Mouse (Mus musculus): Measurements from ENCODE around the gene Slc38a9. TPM values are rescaled to one million over a fixed set of nuclear protein-coding genes. Genes with fewer than 3 reads are reported as not detected.

Slc38a9 gene
- polyA plus RNA-seq, 1 experiment from 2014 or later, result 12.3 TPM

DNA sequence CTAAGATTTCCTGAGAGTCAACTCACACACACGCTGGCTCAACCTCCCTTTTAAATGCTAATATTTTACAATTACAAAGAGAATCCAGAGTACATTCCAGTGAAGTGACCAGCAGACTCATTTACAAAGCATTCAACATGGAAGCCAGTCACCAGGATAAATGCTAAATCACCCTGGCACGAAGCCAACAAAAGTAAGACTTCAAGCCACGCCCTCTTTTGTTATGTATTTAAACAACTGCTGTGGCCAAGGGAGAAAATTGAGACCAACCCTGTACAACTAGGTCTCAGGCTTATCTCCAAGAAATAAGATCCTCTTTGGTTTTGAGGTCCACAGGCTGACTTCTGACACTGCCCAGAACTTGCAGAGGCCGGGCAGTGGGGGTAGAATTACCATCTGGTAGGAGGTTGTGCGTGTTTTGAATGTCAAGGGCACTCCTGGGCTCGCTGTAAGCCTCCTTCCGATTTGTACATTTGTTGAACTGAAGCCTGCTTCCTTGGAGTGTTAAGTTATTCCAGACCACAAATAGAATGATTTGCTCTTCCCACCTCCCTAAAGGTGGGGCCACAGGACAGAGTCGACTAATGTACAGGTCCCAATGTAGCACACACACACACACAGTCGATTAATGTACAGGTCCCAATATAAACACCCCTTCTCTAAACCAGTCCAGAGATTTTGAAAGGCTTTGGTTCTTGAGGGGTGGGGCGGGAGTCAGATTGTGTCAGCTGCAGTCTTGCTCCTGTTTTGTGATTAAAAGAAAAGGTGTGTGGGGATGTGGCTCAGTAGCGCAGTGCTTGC, 110.2 kb downstream of the Slc38a9 start:
- peaks cover 12% of the 10 kb centered on the region for H3K4me1 ChIP-seq
- no peak overlapping the region for H3K27ac ChIP-seq
- WGBS, result 51% methylated on average over 11 of the region's 11 CpGs
- H3K9me3 ChIP-seq, result peaks cover 25% of the 10 kb centered on the region
- no peak for DNase-seq (ENCODE audit: extremely low spot score, low spot score)
- no peak overlapping the region for H3K4me3 ChIP-seq
- H3K36me3 ChIP-seq (replicated peaks), result no peaks in the 10 kb centered on the region
- H3K27me3 ChIP-seq (ENCODE audit: poor library complexity, severe bottlenecking), result no peaks in the 10 kb centered on the region

DNA sequence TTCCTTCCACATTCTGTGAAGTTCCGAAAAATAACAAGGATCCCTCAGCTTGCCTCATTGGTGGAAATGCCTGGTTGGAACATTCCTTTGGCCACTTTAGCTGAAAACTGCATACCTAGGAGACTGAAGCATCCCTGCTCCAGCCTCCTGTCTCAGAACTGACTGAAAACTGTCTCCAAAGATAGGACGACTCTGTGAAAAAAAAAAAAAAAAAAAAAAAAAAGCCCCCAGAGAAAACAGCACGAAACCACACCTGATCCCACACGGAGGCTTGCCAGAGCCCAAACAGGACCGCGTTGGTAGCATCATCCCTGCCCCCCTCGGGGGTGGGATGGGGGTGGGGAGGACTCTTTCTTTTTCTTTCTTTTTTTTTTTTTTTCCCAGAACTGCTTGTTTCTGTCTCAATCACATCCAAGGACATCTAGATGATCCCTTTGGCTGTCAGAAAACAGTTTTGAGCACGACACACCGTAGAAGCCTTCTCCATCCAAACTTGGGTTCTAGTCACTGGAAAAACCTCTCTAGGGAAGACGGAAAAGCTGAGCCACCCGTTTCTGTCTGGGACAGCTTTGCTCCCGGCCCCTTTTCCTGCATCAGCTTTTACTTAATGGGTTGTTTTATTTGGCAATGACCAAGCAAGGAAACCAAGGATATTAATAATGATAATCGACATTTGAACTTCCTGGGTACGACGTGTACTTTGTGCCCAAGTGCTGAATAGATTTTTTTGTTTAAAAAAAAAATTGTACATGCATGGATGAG, 111.1 kb downstream of the Slc38a9 start:
- no peak for DNase-seq (ENCODE audit: extremely low spot score, low spot score)
- 54% methylated on average over 15 of the region's 15 CpGs for WGBS
- H3K27ac ChIP-seq, result no peak overlapping the region

DNA sequence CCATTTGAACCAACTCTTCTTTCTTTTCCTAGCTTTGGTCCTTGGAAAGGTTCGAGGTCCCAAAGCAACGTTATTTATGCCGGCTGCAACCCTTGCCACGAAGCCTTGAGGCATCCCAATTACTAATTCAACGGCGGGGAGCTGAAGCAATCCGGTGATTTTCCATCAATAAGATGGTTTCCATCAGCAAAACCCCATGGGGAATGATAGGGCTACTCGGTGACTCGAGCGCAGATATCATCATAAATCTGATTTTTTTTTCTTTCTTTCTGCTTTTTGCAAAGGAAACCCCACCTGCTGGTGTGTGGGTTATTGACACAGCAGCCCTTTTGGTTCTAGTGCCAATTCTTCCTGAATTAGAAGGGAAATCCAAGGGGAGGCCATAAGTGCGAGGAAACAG, 111.7 kb downstream of the Slc38a9 start:
- Histone ChIP-seq H3K27ac (no peak overlapping the region), H3K27me3 (ENCODE audit: poor library complexity, severe bottlenecking) (no peaks in the 10 kb centered on the region), H3K9me3 (peaks cover 10% of the 10 kb centered on the region), H3K4me1 (peaks cover 12% of the 10 kb centered on the region), H3K36me3 (replicated peaks) (no peaks in the 10 kb centered on the region), H3K4me3 (no peak overlapping the region)
- no peak for DNase-seq (ENCODE audit: extremely low spot score, low spot score)
- WGBS, result 81% methylated on average over 11 of the region's 11 CpGs

More for the DNA sequence above, 111.1 kb downstream of the Slc38a9 start:
- Histone ChIP-seq H3K27me3 (ENCODE audit: poor library complexity, severe bottlenecking) (no peaks in the 10 kb centered on the region), H3K9me3 (peaks cover 16% of the 10 kb centered on the region), H3K36me3 (replicated peaks) (no peaks in the 10 kb centered on the region), H3K4me1 (peaks cover 12% of the 10 kb centered on the region), H3K4me3 (no peak overlapping the region)

DNA sequence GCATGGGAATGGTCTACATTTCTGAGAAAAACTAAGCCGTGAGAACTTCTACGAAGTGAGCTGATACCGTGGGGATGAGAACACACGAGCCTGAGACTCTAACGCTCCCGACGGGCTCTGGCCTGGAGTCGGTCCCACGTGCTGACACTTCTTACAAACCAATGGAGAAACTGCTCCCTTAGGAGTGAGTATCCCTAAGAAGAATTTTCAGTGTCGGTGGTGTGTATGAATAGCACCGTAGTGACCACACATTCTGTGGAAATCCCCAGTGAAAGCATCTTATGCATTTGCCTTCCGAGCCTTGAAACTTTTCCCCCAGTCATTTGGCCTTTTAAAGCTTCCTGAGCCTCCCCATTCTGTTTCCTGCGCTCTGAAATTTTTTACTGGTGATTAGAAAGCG, 112.3 kb downstream of the Slc38a9 start:
- Histone ChIP-seq H3K36me3 (replicated peaks) (no peaks in the 10 kb centered on the region), H3K9me3 (peaks cover 4% of the 10 kb centered on the region), H3K27ac (no peak overlapping the region), H3K27me3 (ENCODE audit: poor library complexity, severe bottlenecking) (no peaks in the 10 kb centered on the region), H3K4me1 (peaks cover 12% of the 10 kb centered on the region), H3K4me3 (no peak overlapping the region)
- 86% methylated on average over 14 of the region's 14 CpGs for WGBS
- no peak for DNase-seq (ENCODE audit: extremely low spot score, low spot score)

DNA sequence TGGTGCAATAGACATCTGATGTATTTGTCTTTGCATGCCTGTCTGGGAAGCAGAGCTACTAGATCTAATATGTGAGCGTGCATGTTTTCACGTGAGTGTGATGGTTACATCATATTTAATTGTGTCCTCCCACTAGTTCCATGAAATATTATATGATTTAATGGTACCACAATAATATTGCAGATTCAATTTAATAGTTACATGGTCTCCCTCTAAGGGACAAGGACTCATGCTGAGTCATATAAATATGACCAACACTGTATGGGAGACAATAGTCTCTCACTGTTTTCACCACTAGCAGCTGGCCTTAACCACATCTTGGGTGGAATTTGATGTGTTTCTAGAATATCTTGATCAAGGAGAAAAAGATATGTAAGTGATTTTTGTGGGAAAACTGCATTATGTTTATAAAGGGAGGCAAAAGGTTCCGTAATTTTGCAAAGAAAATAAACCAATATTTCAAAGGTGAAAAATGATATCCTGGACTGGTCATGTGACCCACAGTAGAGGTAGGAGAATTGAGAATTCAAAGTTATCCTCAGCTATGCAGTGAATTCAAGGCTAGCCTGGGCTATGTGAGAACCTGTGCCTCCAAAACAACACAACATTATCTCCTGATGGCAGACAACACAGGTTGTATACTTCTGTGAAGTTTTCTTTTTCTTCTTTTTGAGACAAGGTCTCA, 113.6 kb downstream of the Slc38a9 start:
- DNase-seq (ENCODE audit: extremely low spot score, low spot score), result no peak
- WGBS, result 92% methylated on average over 3 of the region's 3 CpGs
- H3K9me3 ChIP-seq, result no peaks in the 10 kb centered on the region
- peaks cover 12% of the 10 kb centered on the region for H3K4me1 ChIP-seq
- no peaks in the 10 kb centered on the region for H3K36me3 ChIP-seq (replicated peaks)
- H3K27me3 ChIP-seq (ENCODE audit: poor library complexity, severe bottlenecking), result no peaks in the 10 kb centered on the region
- H3K27ac ChIP-seq, result no peak overlapping the region
- H3K4me3 ChIP-seq, result no peak overlapping the region

DNA sequence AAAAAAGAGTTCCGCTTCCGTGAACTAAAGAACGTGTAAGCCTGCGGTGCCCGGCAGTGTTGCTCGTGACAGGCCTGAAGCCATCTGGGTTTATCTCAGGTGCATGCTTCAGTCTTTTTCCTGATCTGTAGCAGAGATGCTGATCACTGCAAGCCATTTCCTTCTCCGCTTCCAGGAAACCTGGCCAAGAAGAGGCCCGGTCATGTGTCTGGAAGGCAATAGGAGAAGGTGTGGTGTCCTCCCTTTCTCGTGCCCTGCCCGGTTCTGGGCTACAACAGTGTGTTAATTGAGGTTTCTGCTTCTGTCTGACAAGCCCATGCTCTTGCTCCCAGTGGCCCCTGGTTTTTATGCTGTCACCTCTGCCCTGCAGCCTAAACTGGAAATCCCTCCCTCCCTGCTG, 115.3 kb downstream of the Slc38a9 start:
- Histone ChIP-seq H3K36me3 (replicated peaks) (no peaks in the 10 kb centered on the region), H3K9me3 (no peaks in the 10 kb centered on the region), H3K27me3 (ENCODE audit: poor library complexity, severe bottlenecking) (no peaks in the 10 kb centered on the region), H3K4me1 (peaks cover 5% of the 10 kb centered on the region), H3K4me3 (no peak overlapping the region), H3K27ac (no peak overlapping the region)
- DNase-seq (ENCODE audit: extremely low spot score, low spot score), result no peak
- 93% methylated on average over 10 of the region's 10 CpGs for WGBS

DNA sequence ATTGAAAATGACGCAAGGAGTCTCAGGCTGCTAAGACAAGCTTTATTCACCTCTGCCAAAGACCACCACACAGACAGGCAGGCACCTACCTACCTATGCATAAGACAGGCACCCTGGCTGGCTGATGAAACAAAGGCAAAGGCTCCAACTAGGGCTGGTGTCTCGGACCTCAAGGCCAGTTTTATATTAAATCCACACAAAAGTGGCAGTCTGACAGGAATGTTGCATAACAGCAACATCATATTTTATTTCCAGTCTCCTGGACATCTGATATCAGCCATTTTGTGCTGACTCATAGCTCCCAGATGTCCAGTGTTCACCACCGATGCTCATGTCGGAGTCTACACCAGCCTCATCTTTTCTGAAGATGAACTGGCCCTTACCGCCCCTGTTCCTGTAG, 117.9 kb downstream of the Slc38a9 start:
- H3K36me3 ChIP-seq (replicated peaks), result no peaks in the 10 kb centered on the region
- DNase-seq (ENCODE audit: extremely low spot score, low spot score), result no peak

DNA sequence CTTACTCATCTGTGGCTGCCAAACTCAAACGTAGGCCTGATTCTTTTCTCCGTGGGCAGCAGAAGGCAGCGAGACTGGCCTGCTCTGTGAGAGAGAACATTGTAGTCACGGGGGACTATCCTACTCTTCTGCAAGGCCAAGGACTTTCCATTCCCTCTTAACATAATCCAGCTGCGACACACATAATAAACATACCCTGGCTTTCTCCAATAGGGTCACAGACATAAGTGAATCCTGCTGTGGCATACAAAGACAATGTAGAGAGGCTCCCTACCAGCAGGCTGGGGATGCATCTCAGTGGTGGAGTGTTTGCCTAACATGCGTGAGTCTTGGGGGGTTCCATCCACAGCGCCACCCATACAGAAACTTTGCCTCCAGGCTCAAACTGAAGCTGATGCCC, 124.8 kb downstream of the Slc38a9 start:
- no peaks in the 10 kb centered on the region for H3K36me3 ChIP-seq (replicated peaks)
- no peaks in the 10 kb centered on the region for H3K9me3 ChIP-seq
- H3K27ac ChIP-seq, result no peak overlapping the region
- 75% methylated on average over 7 of the region's 7 CpGs for WGBS
- DNase-seq (ENCODE audit: extremely low spot score, low spot score), result no peak
- no peak overlapping the region for H3K4me3 ChIP-seq
- peaks cover 12% of the 10 kb centered on the region for H3K4me1 ChIP-seq
- H3K27me3 ChIP-seq (ENCODE audit: poor library complexity, severe bottlenecking), result no peaks in the 10 kb centered on the region

More for the DNA sequence above, 117.9 kb downstream of the Slc38a9 start:
- no peaks in the 10 kb centered on the region for H3K27me3 ChIP-seq (ENCODE audit: poor library complexity, severe bottlenecking)
- no peaks in the 10 kb centered on the region for H3K9me3 ChIP-seq
- whole genome bisulfite sequencing, result 92% methylated on average over 5 of the region's 5 CpGs
- H3K4me3 ChIP-seq, result no peak overlapping the region
- H3K27ac ChIP-seq, result no peak overlapping the region
- H3K4me1 ChIP-seq, result no peaks in the 10 kb centered on the region

DNA sequence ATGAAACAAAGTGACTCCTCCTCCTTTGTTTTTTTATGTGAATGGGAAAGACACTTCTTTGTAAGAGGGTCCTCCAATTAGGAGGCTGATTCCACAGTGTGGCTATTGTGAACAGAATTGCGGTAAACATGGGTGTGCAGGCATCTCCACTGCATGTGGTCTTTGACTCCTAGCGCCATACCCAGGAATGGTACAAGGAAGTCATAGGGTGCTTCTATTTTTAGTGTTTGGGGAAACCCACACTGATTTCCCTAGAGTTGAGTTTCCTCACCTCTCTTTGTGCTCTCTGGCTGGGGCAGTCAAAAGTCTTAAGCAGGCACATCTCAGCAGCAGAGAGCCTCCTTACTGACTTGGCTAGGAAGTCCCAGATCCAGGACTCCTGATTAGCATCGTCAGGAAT, 125.6 kb downstream of the Slc38a9 start:
- H3K27ac ChIP-seq, result no peak overlapping the region
- H3K27me3 ChIP-seq (ENCODE audit: poor library complexity, severe bottlenecking), result no peaks in the 10 kb centered on the region
- DNase-seq (ENCODE audit: extremely low spot score, low spot score), result no peak
- no peaks in the 10 kb centered on the region for H3K36me3 ChIP-seq (replicated peaks)
- WGBS, result 54% methylated on average over 3 of the region's 3 CpGs
- H3K4me3 ChIP-seq, result no peak overlapping the region
- no peaks in the 10 kb centered on the region for H3K9me3 ChIP-seq
- H3K4me1 ChIP-seq, result peaks cover 12% of the 10 kb centered on the region

DNA sequence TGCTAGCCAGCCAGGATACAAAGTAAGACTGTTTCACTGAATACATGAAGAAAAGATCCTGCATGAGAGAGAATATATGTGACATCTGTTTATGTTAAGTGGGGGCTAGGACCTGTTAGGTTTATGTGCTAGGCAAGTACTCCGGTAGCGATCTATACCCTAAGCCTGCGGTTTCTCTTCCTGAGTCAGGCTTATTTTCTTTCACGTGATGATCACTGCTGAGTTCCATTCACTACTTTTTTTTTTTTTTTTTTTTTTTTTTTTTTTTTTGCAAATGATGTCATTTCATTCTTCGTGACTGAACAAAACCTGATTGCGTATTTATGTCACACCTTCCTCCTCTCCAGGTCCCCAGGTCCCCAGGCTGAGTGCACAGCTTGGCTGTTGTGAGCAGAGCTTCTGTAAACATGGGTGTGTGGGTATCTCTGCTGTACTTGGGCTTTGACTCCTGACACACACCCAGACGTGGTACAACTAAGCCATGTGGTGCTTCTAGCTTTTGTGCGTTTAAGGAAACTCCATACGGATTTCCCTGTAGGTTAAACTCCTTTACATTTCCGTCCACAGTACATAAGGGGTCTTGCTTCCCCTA, 126.5 kb downstream of the Slc38a9 start:
- WGBS, result 87% methylated on average over 10 of the region's 10 CpGs
- Histone ChIP-seq H3K9me3 (no peaks in the 10 kb centered on the region), H3K27me3 (ENCODE audit: poor library complexity, severe bottlenecking) (no peaks in the 10 kb centered on the region), H3K27ac (no peak overlapping the region), H3K4me1 (peaks cover 12% of the 10 kb centered on the region), H3K4me3 (no peak overlapping the region), H3K36me3 (replicated peaks) (no peaks in the 10 kb centered on the region)
- no peak for DNase-seq (ENCODE audit: extremely low spot score, low spot score)
